Mouse (Mus musculus) neural tube, embryonic 15.5 days (tissue): ENCODE data around the gene Nop2. TPM values are rescaled to one million over a fixed set of nuclear protein-coding genes. Genes with fewer than 3 reads are reported as not detected.

Experiments used
- ATAC-seq: fragments of 200-750 bp; cut with Nextera tagmentation; 2 replicates; pipeline ENCODE4 v1.8.0; 2017; ENCODE audit warnings: mild to moderate bottlenecking, moderate TSS enrichment, moderate library complexity; ENCODE audit not compliant: low FRiP score
- H3K27ac ChIP-seq: fragments of 300-500 bp; sonication (generic); replicated peaks from 2 replicates; pipeline ENCODE4 v1.5.1; 2015; ENCODE audit warnings: mild to moderate bottlenecking, inconsistent platforms
- H3K27me3 ChIP-seq: fragments of 300-500 bp; sonication (generic); replicated peaks from 2 replicates; pipeline ENCODE4 v1.6.1; 2015; ENCODE audit warnings: inconsistent platforms
- H3K36me3 ChIP-seq: fragments of 300-500 bp; sonication (generic); 2 replicates; pipeline ENCODE4 v1.6.1; 2015; ENCODE audit warnings: inconsistent platforms
- H3K4me1 ChIP-seq: fragments of 300-500 bp; sonication (generic); 2 replicates; pipeline ENCODE4 v1.6.1; 2015; ENCODE audit warnings: inconsistent platforms
- H3K4me2 ChIP-seq: fragments of 300-500 bp; sonication (generic); 2 replicates; pipeline ENCODE4 v1.6.1; 2015; ENCODE audit warnings: inconsistent platforms, mild to moderate bottlenecking, moderate library complexity
- H3K4me3 ChIP-seq: fragments of 300-500 bp; sonication (generic); replicated peaks from 2 replicates; pipeline ENCODE4 v1.5.1; 2015; ENCODE audit warnings: mild to moderate bottlenecking, inconsistent platforms
- H3K9ac ChIP-seq: fragments of 300-500 bp; sonication (generic); replicated peaks from 2 replicates; pipeline ENCODE4 v1.6.1; 2015; ENCODE audit warnings: mild to moderate bottlenecking, inconsistent platforms
- H3K9me3 ChIP-seq: fragments of 300-500 bp; sonication (generic); replicated peaks from 2 replicates; pipeline ENCODE4 v1.6.1; 2016; ENCODE audit warnings: inconsistent platforms
- WGBS: fragments of 180-500 bp; shearing (Covaris S2); methylation state at CpG from one replicate; pipeline ENCODE4 v1.1.7; 2015; ENCODE audit warnings: mixed read lengths; 5-methylcytosine and 5-hydroxymethylcytosine counted together
- microRNA-seq: library from miRNA; unstranded; fragments of <30 nt; microRNA quantifications from one replicate; pipeline ENCODE4, GENCODE M21; 2017
- polyA plus RNA-seq: library from polyadenylated mRNA; unstranded; fragments of >200 nt; fragmentation: Nextera tagmentation; extraction: Ambion mirVana; gene quantifications from 2 replicates; pipeline ENCODE4 v1.2.1, GENCODE M21; 2015

The Nop2 gene
- polyA plus RNA-seq, 1 experiment from 2014 or later = 47.8 TPM

DNA sequence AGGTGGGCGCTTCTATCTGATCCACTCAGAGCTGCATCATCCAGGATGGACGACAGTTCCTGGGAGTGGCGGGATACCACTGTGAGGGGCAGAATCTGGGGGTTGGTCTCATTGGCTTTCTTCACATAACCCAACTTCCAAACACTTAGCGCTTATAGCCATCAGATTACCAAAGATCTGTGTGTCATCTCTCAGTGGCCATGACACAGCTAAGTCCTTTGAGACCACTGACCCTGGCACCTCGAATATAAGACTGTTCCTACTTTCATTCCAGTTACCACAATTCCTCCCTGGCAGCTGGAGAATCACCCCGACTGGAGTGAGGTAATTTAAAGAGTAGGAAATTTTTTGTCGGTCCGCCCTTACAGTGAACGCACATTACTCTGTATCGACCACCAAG, 54.5 kb downstream of the Nop2 start:
- H3K4me3 ChIP-seq = no peak overlapping the region
- H3K27ac ChIP-seq = no peak overlapping the region
- peaks cover 11% of the 10 kb centered on the region for H3K4me1 ChIP-seq
- H3K4me2 ChIP-seq = no peak overlapping the region
- H3K9me3 ChIP-seq = no peaks in the 10 kb centered on the region
- 93% methylated on average over 10 of the region's 10 CpGs for WGBS
- H3K27me3 ChIP-seq = no peaks in the 10 kb centered on the region
- ATAC-seq = no peak
- no peak overlapping the region for H3K9ac ChIP-seq
- peaks cover 72% of the 10 kb centered on the region for H3K36me3 ChIP-seq

GRCm38 (mm10) chr6:125190816-125191215, 59.1 kb downstream of the Nop2 start:
- H3K27ac ChIP-seq = peak overlapping the region; percentile 100; the same call in 1 of the 2 replicates

GRCm38 (mm10) chr6:125191332-125192015, 59.8 kb downstream of the Nop2 start, which contains the start of the genes Ncapd2 and Mrpl51:
Ncapd2 (minus strand) TSS chr6:125191701.
Mrpl51 (plus strand) TSS chr6:125191801.
- H3K4me3 ChIP-seq = peak within 1 kb of the TSS; percentile 74
- peaks cover 43% of the 10 kb centered on the region for H3K36me3 ChIP-seq

More at GRCm38 (mm10) chr6:125190816-125191215, 59.1 kb downstream of the Nop2 start:
- Histone ChIP-seq H3K9me3 (no peaks in the 10 kb centered on the region), H3K4me1 (peaks cover 30% of the 10 kb centered on the region), H3K9ac (peak overlapping the region; percentile 69), H3K4me3 (peak overlapping the region; percentile 74), H3K36me3 (peaks cover 50% of the 10 kb centered on the region), H3K27me3 (no peaks in the 10 kb centered on the region), H3K4me2 (peak overlapping the region; percentile 92)
- ATAC-seq = no peak

DNA sequence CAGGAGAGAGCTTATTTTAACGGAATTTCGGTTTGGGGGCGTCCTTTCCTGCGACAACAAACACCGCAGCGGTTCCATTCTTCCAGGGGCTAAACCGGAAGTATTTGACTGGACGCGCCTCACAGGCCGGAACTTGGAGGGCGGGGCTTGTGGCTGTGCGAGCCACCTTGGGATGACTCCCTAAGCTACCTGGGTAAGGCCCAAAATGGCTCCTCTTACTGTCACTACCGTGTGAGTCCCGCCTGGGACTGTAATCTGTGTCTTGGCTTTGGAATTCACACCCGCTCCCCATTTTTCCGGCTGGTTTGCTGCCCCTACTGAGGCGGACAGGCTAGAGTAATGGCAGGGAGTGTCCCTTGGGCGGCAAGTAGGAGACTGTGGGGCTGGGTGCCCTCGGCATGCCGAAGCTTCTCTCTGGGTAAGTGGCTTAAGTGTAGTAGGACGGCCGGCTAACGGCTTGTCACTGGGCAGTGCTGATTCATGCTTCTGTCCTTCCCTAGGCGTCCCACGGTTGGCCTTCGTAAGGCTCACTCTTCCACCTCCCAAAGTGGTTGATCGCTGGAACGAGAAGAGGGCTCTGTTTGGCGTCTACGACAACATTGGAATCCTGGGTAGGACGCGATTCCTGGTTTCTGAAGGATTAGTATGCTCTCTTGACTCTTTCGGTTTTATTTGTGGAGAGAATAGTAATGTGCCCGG, 60.5 kb downstream of the Nop2 start:
- peaks cover 30% of the 10 kb centered on the region for H3K4me1 ChIP-seq
- peak overlapping the region; percentile 74 for H3K4me3 ChIP-seq
- peak; percentile 96 for ATAC-seq
- under 1% methylated on average over 34 of the region's 34 CpGs for WGBS
- no peaks in the 10 kb centered on the region for H3K27me3 ChIP-seq
- peak overlapping the region; percentile 78 for H3K9ac ChIP-seq
- no peaks in the 10 kb centered on the region for H3K9me3 ChIP-seq
- peaks cover 39% of the 10 kb centered on the region for H3K36me3 ChIP-seq
- H3K27ac ChIP-seq = peak overlapping the region; percentile 100
- peak overlapping the region; percentile 92 for H3K4me2 ChIP-seq

More at GRCm38 (mm10) chr6:125191332-125192015, 59.8 kb downstream of the Nop2 start, which contains the start of the genes Ncapd2 and Mrpl51:
- under 1% methylated on average over 54 of the region's 54 CpGs for WGBS
- Histone ChIP-seq H3K27ac (peak within 1 kb of the TSS; percentile 100), H3K27me3 (no peaks in the 10 kb centered on the region), H3K9me3 (no peaks in the 10 kb centered on the region), H3K4me1 (peaks cover 30% of the 10 kb centered on the region), H3K9ac (peak within 1 kb of the TSS; percentile 78), H3K4me2 (peak within 1 kb of the TSS; percentile 92)
- ATAC-seq = peak; percentile 98

DNA sequence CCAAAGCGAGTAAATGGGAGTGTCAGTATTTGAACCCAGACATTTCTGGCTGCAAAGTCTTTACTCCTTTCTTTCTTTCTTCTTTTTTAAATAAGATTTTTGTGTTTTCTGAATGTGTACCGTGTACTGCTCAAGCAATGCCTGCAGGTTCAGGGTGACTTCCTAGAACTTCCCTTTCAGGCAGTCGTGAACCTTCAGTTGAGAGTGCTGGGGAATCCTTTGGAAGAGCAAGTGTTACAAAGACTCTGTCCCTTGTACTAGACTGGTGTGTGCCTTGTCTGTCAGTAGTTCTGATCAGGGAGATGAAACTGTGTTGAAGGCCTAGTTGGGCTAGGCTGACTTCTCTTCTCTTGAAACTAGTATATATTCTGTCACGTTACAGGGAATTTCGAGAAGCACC, 61.1 kb downstream of the Nop2 start:
- H3K27ac ChIP-seq = peak overlapping the region; percentile 100
- H3K9me3 ChIP-seq = no peaks in the 10 kb centered on the region
- peak overlapping the region; percentile 92 for H3K4me2 ChIP-seq
- WGBS = 52% methylated on average over 5 of the region's 5 CpGs
- H3K9ac ChIP-seq = peak overlapping the region; percentile 78
- H3K4me3 ChIP-seq = peak overlapping the region; percentile 74
- peaks cover 33% of the 10 kb centered on the region for H3K36me3 ChIP-seq
- H3K4me1 ChIP-seq = peaks cover 30% of the 10 kb centered on the region
- ATAC-seq = no peak
- no peaks in the 10 kb centered on the region for H3K27me3 ChIP-seq

GRCm38 (mm10) chr6:125193390-125193789, 61.7 kb downstream of the Nop2 start:
- Histone ChIP-seq H3K4me3 (no peak overlapping the region), H3K9me3 (no peaks in the 10 kb centered on the region), H3K9ac (no peak overlapping the region), H3K4me1 (peaks cover 30% of the 10 kb centered on the region), H3K27me3 (no peaks in the 10 kb centered on the region), H3K27ac (no peak overlapping the region), H3K36me3 (peaks cover 28% of the 10 kb centered on the region), H3K4me2 (peak overlapping the region; percentile 92; the same call in 1 of the 2 replicates)
- no peak for ATAC-seq
- WGBS = 80% methylated on average over 7 of the region's 7 CpGs

Small RNA genes within 50 kb of the gene (microRNA-seq; reads per million reads assigned to microRNA genes)
- gene Mir7045 = not detected

Other genes starting within 250 kb of the Nop2 start
- 0.17 and 0.61 TPM in 2 replicates for gene Cd4, start 243.7 kb upstream of the Nop2 start, polyA plus RNA-seq
- gene Lag3, start 220.2 kb upstream of the Nop2 start, polyA plus RNA-seq = 3.2 and 3.5 TPM in 2 replicates
- gene Ptms, start 211.8 kb upstream of the Nop2 start, polyA plus RNA-seq = 637 and 745 TPM in 2 replicates
- 543 and 603 TPM in 2 replicates for gene Mlf2, start 200.5 kb upstream of the Nop2 start, polyA plus RNA-seq
- gene Cops7a, start 166.4 kb upstream of the Nop2 start, polyA plus RNA-seq = 95.4 and 112 TPM in 2 replicates
- 59.4 and 72.4 TPM in 2 replicates for gene Pianp, start 135.2 kb upstream of the Nop2 start, polyA plus RNA-seq
- 18.5 and 19.5 TPM in 2 replicates for gene Zfp384, start 122.8 kb upstream of the Nop2 start, polyA plus RNA-seq
- gene Ing4, start 92.1 kb upstream of the Nop2 start, polyA plus RNA-seq = 129 and 133 TPM in 2 replicates
- 17.3 and 21.5 TPM in 2 replicates for gene Acrbp, start 82.2 kb upstream of the Nop2 start, polyA plus RNA-seq
- 1.0 and 1.2 TPM in 2 replicates for gene Lpar5, start 64.0 kb upstream of the Nop2 start, polyA plus RNA-seq
- gene Chd4, start 35.9 kb upstream of the Nop2 start, polyA plus RNA-seq = 87.5 and 93.9 TPM in 2 replicates
- 20.1 and 24.6 TPM in 2 replicates for gene Iffo1, start 13.3 kb downstream of the Nop2 start, polyA plus RNA-seq
- gene Gapdh, start 34.6 kb downstream of the Nop2 start, polyA plus RNA-seq = 1,563 and 1,690 TPM in 2 replicates
- 38.2 and 56.6 TPM in 2 replicates for gene Ncapd2, start 59.8 kb downstream of the Nop2 start, polyA plus RNA-seq
- gene Mrpl51, start 59.9 kb downstream of the Nop2 start, polyA plus RNA-seq = 156 and 167 TPM in 2 replicates
- 53.8 and 57.4 TPM in 2 replicates for gene Vamp1, start 83.6 kb downstream of the Nop2 start, polyA plus RNA-seq
- gene Tapbpl, start 100.0 kb downstream of the Nop2 start, polyA plus RNA-seq = 7.1 and 11.9 TPM in 2 replicates
- 2.0 and 12.9 TPM in 2 replicates for gene Cd27, start 105.1 kb downstream of the Nop2 start, polyA plus RNA-seq
- not detected in 2 replicates for gene Tuba3a, start 154.1 kb downstream of the Nop2 start, polyA plus RNA-seq
- 19.5 and 28.1 TPM in 2 replicates for gene Ltbr, start 182.0 kb downstream of the Nop2 start, polyA plus RNA-seq
- 0.44 and 2.6 TPM in 2 replicates for gene Scnn1a, start 188.8 kb downstream of the Nop2 start, polyA plus RNA-seq
- 13.6 and 28.4 TPM in 2 replicates for gene Tnfrsf1a, start 217.5 kb downstream of the Nop2 start, polyA plus RNA-seq
- 0.23 and 0.70 TPM in 2 replicates for gene Plekhg6, start 248.9 kb downstream of the Nop2 start, polyA plus RNA-seq